1 mouse cellular context compared by ENCODE assay signal in genomic region chr17:35051156-35052086, GRCm38 (mm10).
A peak's percentile ranks its signal among the peaks of the same experiment; 100 is the strongest.
TF ChIP-seq lines count a peak whose summit lies in the region.

No protein-coding gene starts in this region.

TF ChIP-seq in myocyte, 11 proteins besides CTCF, POLR2A, EP300 and RAD21:
- TF ChIP-seq REST (IDR thresholded peaks at IDR 0.05; ENCODE audit: insufficient read depth, insufficient read length) = no peak
- TF ChIP-seq TCF12 (IDR thresholded peaks at IDR 0.05; ENCODE audit: insufficient read depth, poor library complexity, severe bottlenecking) = no peak
- TF ChIP-seq POLR2AphosphoS2 (IDR thresholded peaks at IDR 0.05; ENCODE audit: insufficient read length, low read depth) = peak; percentile 77
- TF ChIP-seq MYOG (IDR thresholded peaks at IDR 0.05; ENCODE audit: control insufficient read depth in 1 of 3, insufficient read depth in 1 of 3, insufficient read length in 2 of 3, low read depth in 2 of 3) = peak in 1 of 3 experiments; percentile 60
- TF ChIP-seq CEBPB (IDR thresholded peaks at IDR 0.05; ENCODE audit: insufficient read depth, poor library complexity, severe bottlenecking) = no peak
- TF ChIP-seq MYOD1 (IDR thresholded peaks at IDR 0.05; ENCODE audit: control insufficient read depth in 1 of 3, insufficient read length in 2 of 3, low read depth in 2 of 3) = peak; percentile 12 to 70 (median 40)
- no peak for TF ChIP-seq SRF (IDR thresholded peaks at IDR 0.05; ENCODE audit: control insufficient read depth, insufficient read length, low read depth)
- TF ChIP-seq E2F4 (IDR thresholded peaks at IDR 0.05; ENCODE audit: insufficient read depth) = no peak
- no peak for TF ChIP-seq TCF3 (IDR thresholded peaks at IDR 0.05; ENCODE audit: insufficient read length, low read depth)
- no peak for TF ChIP-seq USF1 (IDR thresholded peaks at IDR 0.05; ENCODE audit: low read depth)
- no peak for TF ChIP-seq MAX (IDR thresholded peaks at IDR 0.05; ENCODE audit: low read depth)
